Mouse (Mus musculus) 3T3-L1 (cell line): ENCODE measurements around the gene Olfr56.
"Not testable (repeated sequence)": the region's sequence is repeated elsewhere in the genome, so short reads cannot be mapped to it uniquely, and the experiment has no call there.

Source experiments
- DNase-seq: peaks from one replicate; pipeline ENCODE4 v3.0.0-alpha.2; 2015; ENCODE audit warnings: low read depth, low spot score

The Olfr56 gene

DNA sequence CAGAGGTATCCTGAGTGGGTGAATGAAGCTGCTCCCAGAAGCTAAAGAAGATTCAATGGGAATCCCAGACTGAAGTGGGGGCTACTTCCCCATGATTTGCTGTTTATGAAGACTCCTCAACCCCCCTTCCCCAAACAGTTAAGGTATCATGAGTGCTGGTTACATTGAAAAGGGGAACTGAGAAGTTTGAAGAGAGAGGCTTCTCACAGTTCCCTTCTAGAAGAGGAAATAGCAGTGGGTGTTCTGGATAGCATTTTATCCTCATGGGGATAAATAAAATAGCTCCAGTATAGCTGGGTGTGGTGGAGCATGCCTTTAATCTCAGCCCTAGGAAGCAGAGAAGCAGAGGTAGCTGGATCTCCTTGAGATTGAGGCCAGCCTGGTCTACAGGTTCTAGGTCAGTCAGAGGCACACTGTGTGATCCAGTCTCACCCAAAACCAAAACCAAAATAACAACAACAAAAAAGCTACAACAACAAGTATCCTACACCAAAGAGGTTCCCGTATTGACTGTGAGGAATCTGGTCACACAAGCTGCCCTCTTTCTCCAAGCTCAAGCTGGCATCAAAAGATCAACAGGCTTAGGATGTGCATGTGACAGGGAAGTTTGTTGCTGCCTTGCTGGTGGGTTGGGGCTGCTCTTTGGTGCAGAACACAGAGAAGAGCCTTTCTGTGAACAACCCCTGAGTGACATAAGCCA is at the start of gene Olfr56:
Gene Olfr56 (plus strand): TSS at position 650 of the 700 bp plus-strand sequence.
- DNase-seq, result not testable (repeated sequence)

DNA sequence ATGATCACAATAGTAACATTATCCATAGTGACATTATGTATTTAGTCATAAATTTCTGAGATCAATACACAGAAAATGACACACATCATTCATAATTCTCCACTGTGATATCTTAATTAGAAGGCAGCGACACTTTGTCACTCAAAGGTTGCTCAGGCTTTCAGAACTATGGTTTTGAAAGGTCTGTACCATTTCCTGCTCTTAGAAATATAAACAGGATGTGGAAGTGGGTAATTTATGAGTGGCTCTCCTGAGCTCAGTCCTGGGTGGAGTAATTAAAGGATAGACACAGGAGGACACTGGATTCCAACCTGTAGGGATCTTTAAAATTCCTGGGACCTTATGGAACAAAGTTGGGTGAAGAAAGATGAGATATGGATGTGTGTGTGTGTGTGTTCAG is 45.3 kb upstream of the Olfr56 start:
- not testable (repeated sequence) for DNase-seq

DNA sequence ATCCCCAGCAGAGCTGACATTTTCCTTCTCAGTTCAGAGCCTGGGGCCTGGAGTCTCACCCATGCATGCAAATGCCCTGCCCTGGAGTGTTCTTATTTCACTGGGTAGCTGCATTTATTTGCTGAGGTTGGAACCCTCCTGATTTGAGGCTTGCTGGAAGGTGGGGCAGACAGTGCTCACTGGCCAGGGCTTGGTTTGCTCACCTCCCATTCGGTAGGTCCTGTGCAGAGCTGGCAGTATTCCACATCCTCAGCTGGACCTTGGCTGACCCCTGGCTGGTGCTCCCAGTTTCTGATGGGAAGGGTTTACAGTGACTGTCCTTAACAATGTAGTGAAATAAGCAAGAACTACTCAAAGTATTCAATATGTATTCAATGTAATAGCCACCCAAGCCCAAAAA is 44.8 kb upstream of the Olfr56 start:
- DNase-seq, result not testable (repeated sequence)

DNA sequence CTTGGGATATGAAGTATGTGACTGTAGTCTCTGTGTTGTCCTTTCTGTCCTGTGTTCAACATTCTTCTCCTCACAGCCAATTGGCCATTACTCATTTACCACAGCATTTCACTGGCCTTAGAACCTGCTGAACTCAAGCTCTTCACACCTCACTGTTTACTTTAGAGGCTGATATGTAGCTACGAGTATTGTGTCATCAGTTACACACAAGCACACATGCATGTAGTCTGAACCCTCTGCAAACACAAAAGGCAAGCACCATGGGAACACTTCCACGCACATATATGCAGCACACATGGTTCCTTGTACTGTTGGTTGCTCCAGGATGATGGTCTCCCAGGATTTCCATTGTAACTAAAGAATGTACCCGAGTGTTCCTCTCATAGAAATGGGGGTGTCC is 43.4 kb upstream of the Olfr56 start:
- not testable (repeated sequence) for DNase-seq

DNA sequence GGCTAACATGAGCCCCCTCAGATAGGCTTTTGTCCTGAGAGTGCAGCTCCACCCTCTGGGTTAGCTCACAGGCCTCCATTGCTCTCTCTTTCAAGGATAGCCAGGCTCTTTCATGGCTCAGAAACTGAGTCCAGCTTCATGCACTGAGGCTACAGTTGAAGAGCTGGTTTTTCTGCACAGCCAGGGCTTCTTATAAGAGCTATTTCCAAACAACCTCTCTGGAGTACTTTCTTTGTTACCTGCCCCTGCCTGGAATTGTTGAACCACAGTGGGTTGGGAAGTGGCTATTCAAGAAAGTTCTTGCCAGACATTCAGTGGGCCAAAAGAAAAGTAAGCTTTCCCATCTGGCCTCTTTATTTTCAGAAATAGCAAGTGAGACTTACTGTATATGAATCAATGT is 39.4 kb upstream of the Olfr56 start:
- not testable (repeated sequence) for DNase-seq

DNA sequence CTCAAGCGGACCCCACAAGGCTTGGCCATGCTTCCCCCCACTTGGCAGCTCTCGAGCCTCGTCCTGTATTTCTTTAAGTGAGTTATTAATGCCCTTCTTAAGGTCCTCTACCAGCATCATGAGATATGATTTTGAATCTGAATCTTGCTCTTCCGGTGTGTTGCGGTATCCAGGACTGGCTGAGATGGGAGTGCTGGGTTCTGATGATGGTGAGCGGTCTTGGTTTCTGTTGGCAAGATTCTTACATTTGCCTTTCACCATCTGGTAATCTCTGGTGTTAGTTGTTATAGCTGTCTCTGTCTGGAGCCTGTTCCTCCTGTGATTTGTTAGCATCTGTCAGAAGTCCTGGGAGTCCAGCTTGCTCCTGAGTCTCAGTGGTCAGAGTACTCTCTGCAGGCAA is 32.6 kb upstream of the Olfr56 start, which contains the start of gene Psme2b:
Gene Psme2b (minus strand): TSS at position 101 of the 400 bp plus-strand sequence.
- not testable (repeated sequence) for DNase-seq

DNA sequence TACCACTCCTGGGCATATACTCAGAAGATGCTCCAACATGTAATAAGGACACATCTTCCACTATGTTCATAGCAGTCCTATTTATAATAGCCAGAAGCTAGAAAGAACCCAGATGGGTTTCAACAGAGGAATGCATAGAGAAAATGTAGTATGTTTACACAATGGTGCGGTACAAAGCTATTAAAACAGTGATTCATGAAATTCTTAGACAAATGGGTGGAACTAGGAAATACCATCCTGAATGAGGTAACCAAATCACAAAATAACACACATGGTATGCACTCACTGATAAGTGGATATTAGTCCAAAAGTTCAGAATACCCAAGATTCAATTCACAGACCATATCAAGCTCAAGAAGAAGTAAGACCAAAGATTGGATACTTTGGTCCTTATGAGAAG is 4.0 kb upstream of the Olfr56 start:
- not testable (repeated sequence) for DNase-seq

DNA sequence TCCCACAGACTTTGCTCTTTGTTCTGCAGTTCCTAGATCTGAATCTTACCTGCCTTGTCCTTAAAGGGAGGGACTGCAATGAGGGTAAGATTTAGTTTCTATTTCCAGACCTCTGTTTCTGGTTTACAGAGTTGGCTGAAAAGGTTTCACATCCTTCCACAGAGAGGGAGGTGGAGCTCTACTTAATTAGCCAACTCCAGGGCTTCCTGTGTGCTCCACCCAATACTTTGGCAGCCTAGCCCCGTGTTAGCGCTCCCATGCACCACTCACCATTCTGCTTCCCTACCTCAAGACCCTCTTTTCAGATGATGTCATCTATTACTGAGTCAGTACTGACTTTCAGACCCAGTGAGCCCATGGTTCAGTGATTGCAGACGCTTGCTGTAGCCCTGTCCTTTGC is 562 bp downstream of the Olfr56 start, which contains the start of gene 9930111J21Rik1:
Gene 9930111J21Rik1 (minus strand): TSS at position 148 of the 400 bp plus-strand sequence.
- DNase-seq, result not testable (repeated sequence)

DNA sequence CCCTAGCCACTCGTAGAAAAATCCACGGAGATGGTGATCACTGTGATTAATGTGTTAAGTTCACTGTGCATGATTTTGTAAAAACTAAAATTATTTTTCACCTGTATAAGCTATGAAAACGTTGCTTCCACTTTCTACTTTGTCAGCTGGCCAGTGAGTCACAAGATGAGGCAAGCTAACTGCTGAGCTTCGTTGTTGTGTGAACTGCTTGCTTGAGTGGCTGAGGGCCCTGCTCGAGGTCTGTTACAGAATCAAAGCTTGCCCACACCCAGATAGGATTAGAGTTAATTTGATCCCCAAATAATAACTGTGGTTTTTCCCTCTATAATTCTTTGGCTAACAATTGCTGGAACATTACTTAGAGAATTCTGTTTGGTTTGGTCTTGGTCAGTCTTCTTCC is 1.4 kb downstream of the Olfr56 start:
- DNase-seq, result not testable (repeated sequence)

DNA sequence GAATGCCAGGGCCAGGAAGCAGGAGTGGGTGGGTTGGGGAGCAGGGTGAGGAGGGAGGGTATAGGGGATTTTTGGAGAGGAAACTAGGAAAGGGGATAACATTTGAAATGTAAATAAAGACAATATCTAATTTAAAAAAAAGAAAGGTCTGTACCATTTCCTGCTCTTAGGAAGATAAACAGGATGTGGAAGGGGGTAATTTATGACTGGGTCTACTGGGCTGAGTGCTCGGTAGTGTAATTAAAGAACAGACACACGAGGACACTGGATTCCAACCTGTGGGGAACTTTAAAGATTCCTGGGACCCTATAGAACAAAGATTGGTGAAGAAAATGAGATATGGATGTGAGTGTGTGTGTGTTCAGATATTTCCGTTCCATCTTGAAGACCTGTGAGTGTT is 4.2 kb downstream of the Olfr56 start:
- not testable (repeated sequence) for DNase-seq

DNA sequence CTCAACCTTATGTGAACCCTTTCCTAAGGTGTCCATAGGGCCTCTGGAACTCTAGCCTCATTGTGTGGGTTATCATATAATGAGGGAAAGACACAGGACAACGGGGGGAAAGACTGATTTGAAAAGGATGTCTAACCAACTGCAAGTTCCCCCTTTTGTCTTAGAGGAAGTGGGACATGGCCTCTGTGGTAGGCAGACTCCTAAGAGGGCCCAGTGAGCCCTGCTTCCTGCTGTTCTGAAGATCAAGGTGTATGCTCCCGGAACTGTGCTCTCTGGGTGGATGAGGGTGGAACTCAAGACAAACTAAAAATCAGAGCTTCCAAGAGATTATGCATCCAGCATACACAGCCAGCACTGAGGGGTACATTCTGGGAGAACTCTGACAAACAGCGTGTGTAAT is 9.5 kb downstream of the Olfr56 start:
- not testable (repeated sequence) for DNase-seq

DNA sequence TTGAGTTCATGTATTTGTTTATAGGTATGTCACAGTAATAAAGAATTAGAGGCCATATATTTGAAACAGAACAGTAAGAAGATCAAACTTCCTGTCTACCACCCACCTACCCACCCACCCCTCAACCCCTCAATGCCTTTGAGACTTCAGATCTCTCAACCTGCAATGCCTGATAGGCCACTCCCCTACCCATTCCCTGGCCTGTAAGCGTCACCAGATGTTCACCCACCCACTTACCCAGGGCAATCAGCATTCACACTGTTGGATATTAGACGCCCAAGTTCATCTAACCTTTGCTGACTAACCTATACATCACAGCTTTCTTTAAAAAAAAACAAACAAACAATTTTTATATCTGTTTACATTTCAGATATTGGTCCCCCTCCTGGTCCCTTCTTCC is 11.3 kb downstream of the Olfr56 start:
- DNase-seq, result not testable (repeated sequence)

DNA sequence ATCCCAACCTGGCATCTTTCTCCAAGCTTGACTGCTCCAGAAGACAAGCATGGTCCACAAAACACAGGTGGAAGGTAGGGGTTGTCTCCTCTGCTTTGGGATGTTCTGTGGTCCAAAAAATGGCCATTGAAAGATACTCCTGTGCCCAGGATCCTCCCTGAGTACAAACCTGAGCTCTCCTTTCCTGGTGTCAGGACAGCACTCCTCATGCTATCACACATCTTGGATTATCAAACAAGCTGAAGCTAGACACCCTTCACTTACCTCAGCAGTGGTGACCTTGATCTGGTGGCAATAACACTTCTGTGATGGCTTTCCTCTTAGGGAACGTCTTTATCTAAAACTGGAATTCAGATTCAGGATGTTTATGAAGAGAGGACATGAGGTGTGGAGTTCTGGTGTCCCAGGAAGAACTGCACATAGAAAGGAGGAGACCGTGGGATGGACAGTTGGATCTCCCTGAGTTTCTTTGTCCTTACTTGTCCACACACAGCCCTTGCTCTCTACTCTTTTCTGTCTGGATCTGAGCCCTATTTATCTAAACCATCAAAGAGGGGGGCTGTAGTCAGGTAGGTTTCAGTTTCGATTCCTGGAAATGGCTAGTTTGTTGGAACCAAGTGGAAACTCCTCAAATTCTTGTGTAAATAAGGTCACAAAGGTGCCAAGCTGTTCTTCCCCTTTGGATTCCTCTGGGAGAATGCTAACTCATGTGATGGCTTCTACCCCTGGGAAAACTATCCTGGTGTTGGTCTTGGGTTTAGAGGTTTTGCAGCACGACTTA is 13.2 kb downstream of the Olfr56 start, which contains the start of gene Gm12185:
Gene Gm12185 (minus strand): TSS at position 487 of the 781 bp plus-strand sequence.
- DNase-seq, result peak; percentile 31

DNA sequence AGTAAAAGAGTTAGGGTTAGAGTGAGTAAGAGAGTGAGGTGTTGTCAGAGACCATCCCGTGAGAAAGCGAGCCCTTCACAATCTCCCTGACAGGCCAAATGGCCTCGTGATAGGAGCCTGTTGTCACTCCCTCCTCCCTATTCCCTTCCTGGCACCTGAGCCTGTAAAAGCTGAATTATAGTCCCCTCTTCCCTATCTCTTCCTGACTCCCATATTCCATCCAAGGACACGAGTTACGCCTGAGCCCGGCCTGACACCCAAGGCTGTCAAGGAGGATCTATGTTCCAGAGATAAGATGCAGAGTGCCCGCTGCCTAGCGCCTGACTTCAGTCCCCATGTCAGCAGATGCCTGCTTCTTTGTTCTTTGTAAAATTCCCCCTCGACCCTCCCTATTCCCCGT is 14.6 kb downstream of the Olfr56 start:
- not testable (repeated sequence) for DNase-seq

DNA sequence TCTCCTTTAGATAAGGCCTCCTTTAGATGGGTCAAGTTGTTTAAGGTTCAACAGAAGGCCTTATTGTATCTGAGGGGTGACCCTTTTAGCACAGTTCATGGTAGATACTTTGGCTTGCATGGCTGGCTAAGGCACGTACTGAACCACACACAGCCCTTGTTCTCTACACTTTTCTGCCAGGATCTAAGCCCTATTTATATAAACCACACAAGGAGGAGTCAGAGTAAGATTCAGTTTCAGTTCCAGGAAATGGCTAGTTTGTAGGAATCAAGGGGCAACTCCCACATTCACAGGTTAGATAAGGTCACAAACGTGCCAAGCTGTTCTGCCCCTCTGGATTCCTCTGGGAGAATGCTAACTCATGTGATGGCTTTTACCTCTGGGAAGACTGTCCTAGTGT is 15.3 kb downstream of the Olfr56 start, which contains the start of gene Tgtp1:
Gene Tgtp1 (minus strand): TSS at position 155 of the 400 bp plus-strand sequence.
- not testable (repeated sequence) for DNase-seq

DNA sequence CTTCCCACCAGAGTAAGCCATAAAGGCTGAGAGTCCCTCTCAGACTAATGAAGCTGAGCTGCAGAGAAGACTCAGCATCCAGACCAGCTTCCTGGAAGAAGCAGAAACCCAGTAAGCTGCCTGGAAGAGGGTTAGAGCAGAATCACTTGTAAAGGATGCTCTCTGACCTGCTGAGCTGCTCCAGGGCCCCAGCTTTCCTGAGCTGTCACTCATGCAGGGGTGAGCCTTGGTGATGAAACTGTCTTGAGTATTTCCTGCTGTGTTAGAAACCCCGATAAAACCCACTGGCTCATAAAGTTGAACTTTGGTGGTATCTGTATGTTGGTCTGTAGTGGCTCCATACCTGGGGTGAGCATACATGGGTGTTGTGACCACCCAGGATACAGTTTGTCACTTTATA is 21.7 kb downstream of the Olfr56 start:
- DNase-seq, result not testable (repeated sequence)

DNA sequence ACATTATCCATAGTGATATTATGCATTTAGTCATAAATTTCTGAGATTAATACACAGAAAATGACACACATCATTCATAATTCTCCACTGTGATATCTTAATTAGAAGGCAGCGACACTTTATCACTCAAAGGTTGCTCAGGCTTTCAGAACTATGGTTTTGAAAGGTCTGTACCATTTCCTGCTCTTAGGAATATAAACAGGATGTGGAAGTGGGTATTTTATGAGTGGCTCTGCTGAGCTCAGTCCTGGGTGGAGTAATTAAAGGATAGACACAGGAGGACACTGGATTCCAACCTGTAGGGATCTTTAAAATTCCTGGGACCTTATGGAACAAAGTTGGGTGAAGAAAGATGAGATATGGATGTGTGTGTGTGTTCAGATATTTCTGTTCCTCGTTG is 27.6 kb downstream of the Olfr56 start:
- not testable (repeated sequence) for DNase-seq

DNA sequence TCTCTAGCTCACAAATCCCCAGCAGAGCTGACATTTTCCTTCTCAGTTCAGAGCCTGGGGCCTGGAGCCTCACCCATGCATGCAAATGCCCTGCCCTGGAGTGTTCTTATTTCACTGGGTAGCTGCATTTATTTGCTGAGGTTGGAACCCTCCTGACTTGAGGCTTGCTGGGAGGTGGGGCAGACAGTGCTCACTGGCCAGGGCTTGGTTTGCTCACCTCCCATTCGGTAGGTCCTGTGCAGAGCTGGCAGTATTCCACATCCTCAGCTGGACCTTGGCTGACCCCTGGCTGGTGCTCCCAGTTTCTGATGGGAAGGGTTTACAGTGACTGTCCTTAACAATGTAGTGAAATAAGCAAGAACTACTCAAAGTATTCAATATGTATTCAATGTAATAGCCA is 28.1 kb downstream of the Olfr56 start:
- not testable (repeated sequence) for DNase-seq

DNA sequence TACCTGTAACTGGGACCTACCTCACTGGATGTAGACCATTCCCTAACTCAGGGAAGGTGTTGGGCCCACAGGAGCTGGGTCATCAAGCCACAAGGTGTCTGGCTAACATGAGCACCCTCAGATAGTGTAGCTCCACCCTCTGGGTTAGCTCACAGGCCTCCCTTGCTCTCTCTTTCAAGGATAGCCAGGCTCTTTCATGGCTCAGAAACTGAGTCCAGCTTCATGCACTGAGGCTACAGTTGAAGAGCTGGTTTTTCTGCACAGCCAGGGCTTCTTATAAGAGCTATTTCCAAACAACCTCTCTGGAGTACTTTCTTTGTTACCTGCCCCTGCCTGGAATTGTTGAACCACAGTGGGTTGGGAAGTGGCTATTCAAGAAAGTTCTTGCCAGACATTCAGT is 33.4 kb downstream of the Olfr56 start:
- not testable (repeated sequence) for DNase-seq

DNA sequence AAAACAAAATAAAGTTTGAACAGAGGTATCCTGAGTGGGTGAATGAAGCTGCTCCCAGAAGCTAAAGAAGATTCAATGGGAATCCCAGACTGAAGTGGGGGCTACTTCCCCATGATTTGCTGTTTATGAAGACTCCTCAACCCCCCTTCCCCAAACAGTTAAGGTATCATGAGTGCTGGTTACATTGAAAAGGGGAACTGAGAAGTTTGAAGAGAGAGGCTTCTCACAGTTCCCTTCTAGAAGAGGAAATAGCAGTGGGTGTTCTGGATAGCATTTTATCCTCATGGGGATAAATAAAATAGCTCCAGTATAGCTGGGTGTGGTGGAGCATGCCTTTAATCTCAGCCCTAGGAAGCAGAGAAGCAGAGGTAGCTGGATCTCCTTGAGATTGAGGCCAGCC is 71.4 kb downstream of the Olfr56 start:
- not testable (repeated sequence) for DNase-seq

DNA sequence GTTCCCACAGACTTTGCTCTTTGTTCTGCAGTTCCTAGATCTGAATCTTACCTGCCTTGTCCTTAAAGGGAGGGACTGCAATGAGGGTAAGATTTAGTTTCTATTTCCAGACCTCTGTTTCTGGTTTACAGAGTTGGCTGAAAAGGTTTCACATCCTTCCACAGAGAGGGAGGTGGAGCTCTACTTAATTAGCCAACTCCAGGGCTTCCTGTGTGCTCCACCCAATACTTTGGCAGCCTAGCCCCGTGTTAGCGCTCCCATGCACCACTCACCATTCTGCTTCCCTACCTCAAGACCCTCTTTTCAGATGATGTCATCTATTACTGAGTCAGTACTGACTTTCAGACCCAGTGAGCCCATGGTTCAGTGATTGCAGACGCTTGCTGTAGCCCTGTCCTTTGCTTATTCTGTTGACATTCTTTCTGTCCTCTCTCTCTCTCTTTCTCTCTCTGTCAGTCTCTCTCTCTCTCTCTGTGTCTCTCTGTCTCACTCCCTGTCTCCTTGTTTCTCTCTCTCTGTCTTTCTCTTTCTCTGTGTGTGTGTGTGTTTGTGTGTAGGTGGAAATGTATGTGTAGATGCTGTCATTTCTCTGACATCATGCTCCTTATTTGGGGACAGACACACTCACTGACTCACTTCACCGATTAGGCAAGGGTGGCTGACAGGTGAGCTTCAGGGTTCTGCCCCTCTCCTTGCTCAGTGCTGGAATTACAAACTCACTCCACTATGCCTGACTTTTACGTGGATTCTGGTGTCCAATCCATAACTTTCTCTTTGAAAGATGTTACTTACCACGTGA is 72.6 kb downstream of the Olfr56 start, which contains the start of gene 9930111J21Rik2:
Gene 9930111J21Rik2 (minus strand): TSS at position 150 of the 799 bp plus-strand sequence.
- DNase-seq, result not testable (repeated sequence)
